Mouse (Mus musculus) heart, embryonic 13.5 days (tissue): ENCODE data around the gene Sipa1l1. TPM values are rescaled to one million over a fixed set of nuclear protein-coding genes. Genes with fewer than 3 reads are reported as not detected.
A peak's percentile ranks its signal among the peaks of the same experiment; 100 is the strongest.

Experiments
- ATAC-seq: fragments of 200-750 bp; cut with Nextera tagmentation; 2 replicates; pipeline ENCODE4 v1.8.0; 2017; ENCODE audit warnings: moderate TSS enrichment; ENCODE audit not compliant: insufficient number of reproducible peaks, low FRiP score, low TSS enrichment; ENCODE audit errors: extremely low read depth
- H3K27ac ChIP-seq: fragments of 300-500 bp; sonication (generic); replicated peaks from 2 replicates; pipeline ENCODE4 v1.5.1; 2015; ENCODE audit warnings: moderate library complexity, mild to moderate bottlenecking, inconsistent platforms
- H3K27me3 ChIP-seq: fragments of 300-500 bp; sonication (generic); replicated peaks from 2 replicates; pipeline ENCODE4 v1.6.1; 2015; ENCODE audit warnings: mild to moderate bottlenecking, inconsistent platforms
- H3K36me3 ChIP-seq: fragments of 300-500 bp; sonication (generic); 2 replicates; pipeline ENCODE4 v1.6.1; 2015; ENCODE audit warnings: mild to moderate bottlenecking, inconsistent platforms
- H3K4me1 ChIP-seq: fragments of 300-500 bp; sonication (generic); 2 replicates; pipeline ENCODE4 v1.6.1; 2015; ENCODE audit warnings: inconsistent platforms
- H3K4me2 ChIP-seq: fragments of 300-500 bp; sonication (generic); 2 replicates; pipeline ENCODE4 v1.6.1; 2015; ENCODE audit warnings: inconsistent platforms, mild to moderate bottlenecking, moderate library complexity
- H3K4me3 ChIP-seq: fragments of 300-500 bp; sonication (generic); 2 replicates; pipeline ENCODE4 v1.5.1; 2015; ENCODE audit warnings: moderate library complexity, mild to moderate bottlenecking, inconsistent platforms
- H3K9ac ChIP-seq: fragments of 300-500 bp; sonication (generic); 2 replicates; pipeline ENCODE4 v1.6.1; 2015; ENCODE audit warnings: inconsistent platforms, mild to moderate bottlenecking, moderate library complexity
- H3K9me3 ChIP-seq: fragments of 300-500 bp; sonication (generic); 2 replicates; pipeline ENCODE4 v1.6.1; 2016; ENCODE audit warnings: inconsistent platforms
- WGBS: fragments of 180-500 bp; shearing (Covaris S2); methylation state at CpG from one replicate; pipeline ENCODE4 v1.1.7; 2015; ENCODE audit warnings: mixed read lengths; 5-methylcytosine and 5-hydroxymethylcytosine counted together
- polyA plus RNA-seq: library from polyadenylated mRNA; unstranded; fragments of >200 nt; fragmentation: Nextera tagmentation; extraction: Ambion mirVana; gene quantifications from 2 replicates; pipeline ENCODE4 v1.2.1, GENCODE M21; 2015

Sipa1l1 gene
- polyA plus RNA-seq, 1 experiment from 2014 or later, result 19.9 TPM

DNA sequence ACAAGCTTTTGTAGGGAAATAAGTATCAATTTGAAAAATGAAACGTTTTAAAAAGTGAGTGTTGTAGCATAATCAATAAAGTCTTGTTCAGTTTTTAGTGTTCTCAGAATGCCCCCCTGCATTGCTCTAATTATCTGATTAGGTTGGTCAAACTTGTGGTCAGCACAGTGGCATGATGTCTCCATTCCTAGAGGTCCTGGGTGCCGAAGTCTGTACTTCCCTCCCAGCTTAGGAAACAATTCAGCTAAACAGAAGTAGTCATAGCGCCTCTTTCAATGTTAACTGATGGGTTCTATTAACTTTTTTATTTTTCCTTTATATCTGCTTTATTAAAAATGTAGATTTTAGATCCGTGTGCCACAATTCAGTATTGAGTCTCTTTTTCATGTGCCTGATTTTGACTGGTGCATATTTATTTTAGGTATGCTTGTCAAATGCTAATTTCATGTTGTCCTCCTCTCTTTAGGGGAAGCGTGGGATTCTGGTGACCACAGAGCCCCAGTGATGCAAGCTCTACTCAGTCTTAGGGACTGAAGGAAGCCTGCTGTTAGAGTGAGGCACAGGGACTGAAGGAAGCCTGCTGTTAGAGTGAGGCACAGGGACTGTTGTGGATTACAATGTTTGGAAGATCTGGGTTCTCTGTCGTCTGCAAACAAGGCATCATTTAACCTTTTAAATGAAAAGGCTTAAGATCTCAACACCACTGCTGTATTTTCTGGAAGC, 171.2 kb downstream of the Sipa1l1 start:
- Histone ChIP-seq H3K9me3 (no peaks in the 10 kb centered on the region), H3K4me3 (no peak overlapping the region), H3K36me3 (peaks cover 15% of the 10 kb centered on the region), H3K4me2 (peak overlapping the region; percentile 71; the same call in 1 of the 2 replicates), H3K4me1 (peaks cover 32% of the 10 kb centered on the region), H3K27me3 (no peaks in the 10 kb centered on the region), H3K27ac (no peak overlapping the region), H3K9ac (no peak overlapping the region; the same call in 1 of the 2 replicates)
- WGBS, result 73% methylated on average over 6 of the region's 6 CpGs
- no peak for ATAC-seq

DNA sequence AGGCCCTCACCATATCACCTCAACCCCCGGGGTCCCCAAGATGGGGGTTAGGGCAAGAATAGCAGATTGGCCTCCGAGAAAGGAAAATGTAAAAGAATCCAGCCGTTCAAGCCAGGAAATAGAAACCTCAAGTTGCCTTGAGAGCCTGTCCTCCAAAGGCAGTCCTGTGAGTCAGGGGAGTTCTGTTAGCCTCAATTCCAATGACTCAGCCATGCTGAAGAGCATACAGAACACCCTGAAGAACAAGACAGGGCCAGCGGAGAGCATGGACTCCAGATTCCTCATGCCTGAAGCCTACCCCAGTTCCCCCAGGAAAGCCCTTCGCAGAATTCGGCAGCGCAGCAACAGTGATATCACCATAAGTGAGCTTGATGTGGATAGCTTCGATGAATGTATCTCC, 172.1 kb downstream of the Sipa1l1 start:
- no peak for ATAC-seq
- Histone ChIP-seq H3K4me1 (peaks cover 30% of the 10 kb centered on the region), H3K4me3 (no peak overlapping the region), H3K27me3 (no peaks in the 10 kb centered on the region), H3K36me3 (peaks cover 15% of the 10 kb centered on the region), H3K4me2 (no peak overlapping the region), H3K27ac (no peak overlapping the region), H3K9me3 (no peaks in the 10 kb centered on the region), H3K9ac (no peak overlapping the region)
- WGBS, result 88% methylated on average over 8 of the region's 8 CpGs

DNA sequence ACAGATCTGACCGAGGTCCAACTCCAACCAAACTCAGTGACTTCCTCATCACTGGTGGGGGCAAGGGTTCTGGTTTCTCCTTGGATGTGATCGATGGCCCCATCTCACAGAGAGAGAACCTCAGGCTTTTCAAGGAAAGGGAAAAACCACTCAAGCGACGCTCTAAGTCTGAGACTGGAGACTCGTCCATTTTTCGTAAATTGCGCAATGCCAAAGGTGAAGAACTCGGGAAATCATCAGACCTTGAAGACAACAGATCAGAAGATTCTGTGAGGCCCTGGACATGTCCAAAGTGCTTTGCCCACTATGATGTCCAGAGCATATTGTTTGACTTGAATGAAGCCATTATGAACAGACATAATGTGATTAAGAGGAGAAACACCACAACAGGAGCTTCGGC, 172.6 kb downstream of the Sipa1l1 start:
- no peaks in the 10 kb centered on the region for H3K27me3 ChIP-seq
- no peak overlapping the region for H3K4me3 ChIP-seq
- no peaks in the 10 kb centered on the region for H3K9me3 ChIP-seq
- peaks cover 15% of the 10 kb centered on the region for H3K36me3 ChIP-seq
- ATAC-seq, result no peak
- no peak overlapping the region for H3K27ac ChIP-seq
- H3K9ac ChIP-seq, result no peak overlapping the region
- H3K4me2 ChIP-seq, result no peak overlapping the region
- WGBS, result 89% methylated on average over 9 of the region's 9 CpGs
- peaks cover 30% of the 10 kb centered on the region for H3K4me1 ChIP-seq

DNA sequence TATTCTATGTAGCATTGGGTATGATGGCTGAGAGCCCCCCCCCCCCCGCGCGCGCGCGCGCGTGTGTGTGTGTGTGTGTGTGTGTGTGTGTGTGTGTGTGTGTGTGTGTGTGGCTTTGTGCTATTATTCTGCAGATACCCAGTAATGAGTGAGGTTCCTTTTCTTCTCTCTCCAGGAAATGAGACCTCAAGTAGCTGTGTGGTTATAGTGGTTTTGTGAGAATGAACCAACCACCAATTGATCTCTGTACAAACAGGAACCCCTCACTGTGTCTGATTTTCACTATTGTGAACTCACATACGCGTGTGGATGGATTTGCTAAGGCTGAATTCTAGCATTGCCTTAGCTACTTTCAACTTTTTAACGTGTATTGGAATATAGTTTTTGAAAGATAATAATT, 181.0 kb downstream of the Sipa1l1 start:
- Histone ChIP-seq H3K9ac (no peak overlapping the region), H3K27ac (no peak overlapping the region), H3K36me3 (no peaks in the 10 kb centered on the region), H3K4me1 (peaks cover 46% of the 10 kb centered on the region), H3K4me3 (no peak overlapping the region), H3K27me3 (no peaks in the 10 kb centered on the region), H3K9me3 (no peaks in the 10 kb centered on the region), H3K4me2 (no peak overlapping the region)
- no peak for ATAC-seq
- 84% methylated on average over 4 of the region's 11 CpGs for WGBS

DNA sequence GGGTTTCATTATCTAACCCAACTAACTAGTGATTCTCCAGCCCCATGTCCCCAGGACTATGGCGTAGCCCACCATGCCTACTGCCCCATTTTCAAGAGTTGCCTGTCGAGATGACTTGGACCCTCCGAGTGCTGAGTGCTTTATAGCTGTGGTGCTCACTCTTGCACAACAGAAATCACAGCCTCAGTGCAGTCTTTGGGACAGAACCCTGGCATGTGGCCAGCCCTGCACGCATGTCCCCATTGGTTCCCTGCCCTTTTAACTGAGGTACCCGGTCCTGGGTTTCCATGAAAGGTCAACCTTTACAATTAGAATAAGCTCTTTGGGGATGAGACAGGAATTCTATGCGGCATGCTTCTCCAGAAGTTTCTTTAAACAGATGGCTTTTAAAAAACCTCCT, 181.8 kb downstream of the Sipa1l1 start:
- peaks cover 54% of the 10 kb centered on the region for H3K4me1 ChIP-seq
- H3K4me2 ChIP-seq, result no peak overlapping the region
- 0 out of 2 replicates have a peak overlapping the region, but pooled peaks have one; percentile 17 for H3K27ac ChIP-seq
- no peaks in the 10 kb centered on the region for H3K36me3 ChIP-seq
- no peak for ATAC-seq
- no peaks in the 10 kb centered on the region for H3K9me3 ChIP-seq
- H3K4me3 ChIP-seq, result no peak overlapping the region
- H3K9ac ChIP-seq, result no peak overlapping the region
- H3K27me3 ChIP-seq, result no peaks in the 10 kb centered on the region
- WGBS, result 63% methylated on average over 6 of the region's 6 CpGs

DNA sequence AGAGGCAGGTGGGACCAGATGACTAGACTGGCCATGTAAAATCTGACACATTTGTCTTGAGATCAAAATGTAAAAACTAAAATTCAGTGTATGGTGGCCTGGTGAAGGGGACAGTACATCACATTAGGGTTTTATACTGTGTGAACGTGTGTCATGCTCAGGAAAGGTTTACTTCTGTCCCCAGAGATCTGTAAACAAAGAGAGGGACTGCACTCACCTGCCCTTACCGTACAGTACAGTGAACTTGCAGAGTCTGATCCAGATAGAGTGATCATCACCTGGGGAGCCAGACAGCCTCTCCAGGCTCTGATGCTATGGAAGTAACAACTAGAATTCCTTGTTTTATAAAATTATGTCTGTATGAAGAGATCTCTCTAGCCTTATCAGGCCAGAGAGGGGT, 184.5 kb downstream of the Sipa1l1 start:
- Histone ChIP-seq H3K27ac (no peak overlapping the region), H3K4me1 (peaks cover 68% of the 10 kb centered on the region)
- ATAC-seq, result no peak

DNA sequence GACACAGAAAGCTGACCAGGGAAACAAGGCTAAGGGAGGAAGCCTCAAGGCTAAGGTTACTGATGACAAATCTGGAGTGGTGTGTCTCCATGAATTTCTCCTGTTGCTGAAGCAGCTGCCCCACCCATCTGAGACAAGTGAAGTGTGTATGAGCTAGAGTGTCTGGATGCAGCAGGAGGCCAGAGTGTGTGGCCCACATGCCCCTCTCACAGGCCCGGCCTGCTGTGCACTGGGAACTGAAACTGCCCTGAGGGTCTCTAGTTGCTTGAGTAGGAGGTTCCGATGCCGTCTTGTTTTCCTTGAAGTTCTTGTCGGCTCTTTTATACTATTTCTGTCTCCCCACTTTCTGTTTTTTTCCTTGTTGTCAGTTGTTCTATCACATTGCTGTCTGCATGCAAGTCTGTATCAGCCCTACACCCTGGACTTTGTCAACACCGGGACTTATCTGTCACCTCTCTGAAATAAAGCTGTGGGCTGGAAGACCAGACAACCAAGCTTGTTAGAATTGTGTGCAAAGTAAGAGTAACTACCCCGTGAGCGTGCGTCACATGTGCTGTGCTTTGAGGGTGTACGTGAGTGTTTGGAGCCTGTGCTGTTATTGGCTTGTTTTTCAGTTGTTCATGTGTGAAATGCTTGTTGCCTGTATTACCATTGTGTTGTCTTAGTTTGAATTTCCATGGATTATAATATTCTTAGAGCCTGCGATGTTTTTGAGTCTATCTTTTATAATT, 186.5 kb downstream of the Sipa1l1 start:
- Histone ChIP-seq H3K36me3 (peaks cover 19% of the 10 kb centered on the region), H3K9ac (peak overlapping the region; percentile 54), H3K4me3 (no peak overlapping the region), H3K9me3 (no peaks in the 10 kb centered on the region), H3K4me2 (peak overlapping the region; percentile 51), H3K4me1 (peaks cover 56% of the 10 kb centered on the region), H3K27ac (peak overlapping the region; percentile 85), H3K27me3 (no peaks in the 10 kb centered on the region)
- WGBS, result 23% methylated on average over 10 of the region's 10 CpGs
- ATAC-seq, result no peak; the same call in 1 of the 2 replicates

More for the DNA sequence above, 184.5 kb downstream of the Sipa1l1 start:
- H3K9me3 ChIP-seq, result no peaks in the 10 kb centered on the region
- peaks cover 12% of the 10 kb centered on the region for H3K36me3 ChIP-seq
- WGBS, result 48% methylated on average over 2 of the region's 2 CpGs
- no peak overlapping the region for H3K4me3 ChIP-seq
- no peak overlapping the region for H3K4me2 ChIP-seq
- no peaks in the 10 kb centered on the region for H3K27me3 ChIP-seq
- H3K9ac ChIP-seq, result no peak overlapping the region

DNA sequence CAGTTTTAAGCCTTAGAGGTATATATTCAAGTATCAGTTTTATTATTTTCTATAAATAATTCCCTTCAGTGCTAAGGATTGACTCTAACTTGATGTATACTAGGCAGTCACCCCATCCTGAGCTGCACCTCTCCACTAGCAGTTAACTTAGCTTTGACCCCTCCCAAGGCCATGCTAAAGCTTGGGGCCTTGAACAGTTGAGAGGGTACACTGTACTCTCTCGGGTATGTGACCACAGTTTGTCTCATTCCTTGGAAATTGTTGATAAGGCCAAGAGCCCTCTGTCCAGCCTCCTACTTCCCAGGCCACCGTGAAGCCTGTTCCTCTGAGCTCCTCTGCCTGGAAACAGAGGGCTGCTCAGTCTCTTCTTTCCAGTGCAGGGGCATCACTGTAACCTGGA, 187.4 kb downstream of the Sipa1l1 start:
- Histone ChIP-seq H3K9me3 (no peaks in the 10 kb centered on the region), H3K4me1 (peaks cover 48% of the 10 kb centered on the region), H3K4me3 (no peak overlapping the region), H3K36me3 (peaks cover 20% of the 10 kb centered on the region), H3K27me3 (no peaks in the 10 kb centered on the region), H3K9ac (no peak overlapping the region), H3K27ac (peak overlapping the region; percentile 61), H3K4me2 (no peak overlapping the region)
- WGBS, result 16% methylated on average over 2 of the region's 2 CpGs
- no peak for ATAC-seq

DNA sequence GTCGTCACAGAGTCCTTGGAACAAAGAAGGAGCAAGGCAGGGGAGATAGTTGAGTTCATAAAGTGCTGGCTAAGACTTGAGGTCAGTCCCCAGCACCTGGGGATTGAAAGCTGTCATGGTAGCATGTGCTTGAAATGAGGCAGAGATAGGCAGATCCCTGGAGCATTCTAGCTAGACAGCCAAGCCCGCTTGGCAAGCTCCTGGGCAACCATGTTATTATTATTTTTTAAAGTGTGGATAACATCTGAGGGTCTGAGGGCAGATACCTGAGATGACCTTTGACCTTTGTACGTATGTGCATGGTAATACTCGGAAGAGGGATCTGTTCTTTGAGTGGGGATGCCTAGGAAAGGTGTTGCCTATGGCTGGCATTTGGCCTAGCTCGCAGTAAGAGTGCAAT, 188.3 kb downstream of the Sipa1l1 start:
- H3K9ac ChIP-seq, result no peak overlapping the region
- H3K4me3 ChIP-seq, result no peak overlapping the region
- H3K4me1 ChIP-seq, result peaks cover 42% of the 10 kb centered on the region
- H3K36me3 ChIP-seq, result peaks cover 21% of the 10 kb centered on the region
- WGBS, result 75% methylated on average over 5 of the region's 5 CpGs
- no peak overlapping the region for H3K27ac ChIP-seq
- no peaks in the 10 kb centered on the region for H3K27me3 ChIP-seq
- H3K4me2 ChIP-seq, result no peak overlapping the region
- no peaks in the 10 kb centered on the region for H3K9me3 ChIP-seq
- ATAC-seq, result no peak

DNA sequence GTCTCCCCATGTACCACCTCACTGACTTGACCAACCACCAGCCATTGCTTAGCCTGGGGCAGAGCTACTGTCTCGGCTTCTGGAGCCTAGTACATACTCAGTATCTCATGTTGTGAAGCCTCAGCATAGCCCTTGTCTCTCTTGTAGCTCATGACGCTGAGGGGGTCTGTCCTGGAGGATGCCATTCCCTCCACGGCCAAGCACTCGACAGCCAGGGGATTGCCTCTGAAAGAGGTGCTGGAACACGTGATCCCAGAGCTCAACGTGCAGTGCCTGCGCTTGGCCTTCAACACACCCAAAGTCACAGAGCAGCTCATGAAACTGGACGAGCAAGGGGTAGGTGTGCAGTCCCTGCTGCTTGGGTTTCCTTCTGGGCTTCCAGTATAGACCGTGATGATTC, 193.7 kb downstream of the Sipa1l1 start:
- Histone ChIP-seq H3K4me1 (peaks cover 16% of the 10 kb centered on the region), H3K4me3 (no peak overlapping the region), H3K27me3 (no peaks in the 10 kb centered on the region), H3K9ac (no peak overlapping the region), H3K36me3 (peaks cover 21% of the 10 kb centered on the region), H3K9me3 (no peaks in the 10 kb centered on the region), H3K4me2 (no peak overlapping the region), H3K27ac (no peak overlapping the region)
- WGBS, result 75% methylated on average over 9 of the region's 9 CpGs
- no peak for ATAC-seq

DNA sequence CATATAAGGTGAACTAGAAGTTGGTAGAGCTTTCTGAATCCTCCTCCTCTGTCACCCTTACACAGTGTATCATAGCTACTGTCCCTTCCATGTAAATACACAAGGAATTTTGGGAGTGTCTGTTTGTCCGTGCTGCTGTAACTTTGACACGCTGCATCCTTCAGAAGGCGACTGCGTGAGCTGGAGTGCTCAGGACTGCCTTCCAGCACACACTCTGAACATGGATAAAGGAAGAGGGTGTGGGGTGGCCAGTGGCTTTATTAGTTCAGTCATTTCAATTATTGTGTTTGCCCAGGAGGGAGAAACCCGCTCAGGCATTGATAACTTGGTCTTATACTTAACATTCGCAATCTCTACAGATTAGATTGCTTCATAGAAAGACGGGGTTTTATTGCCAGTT, 195.1 kb downstream of the Sipa1l1 start:
- H3K36me3 ChIP-seq, result peaks cover 10% of the 10 kb centered on the region
- 81% methylated on average over 7 of the region's 7 CpGs for WGBS
- no peak overlapping the region for H3K4me2 ChIP-seq
- no peaks in the 10 kb centered on the region for H3K9me3 ChIP-seq
- H3K27ac ChIP-seq, result no peak overlapping the region
- ATAC-seq, result no peak
- H3K9ac ChIP-seq, result no peak overlapping the region
- H3K4me1 ChIP-seq, result peaks cover 17% of the 10 kb centered on the region
- H3K27me3 ChIP-seq, result no peaks in the 10 kb centered on the region
- H3K4me3 ChIP-seq, result no peak overlapping the region
